26 mouse cellular contexts compared by ENCODE assay signal in genomic region chr5:90340847-90341246, GRCm38 (mm10). TPM values are rescaled to one million over a fixed set of nuclear protein-coding genes. Genes with fewer than 3 reads are reported as not detected.
DNase-seq lines count a peak whose midpoint lies in the region; ATAC-seq lines count a peak whose summit lies in the region.
"Had no signal": no experiment of that assay in that cellular context is flagged by ENCODE, and none has a peak within 500 bp of the region (broad histone marks: within the 10 kb centered on the region; RNA-seq: fewer than 3 reads in every experiment).

No protein-coding gene starts in this region.

- no peak overlapping the region for H3K4me2 ChIP-seq in hindbrain, embryonic 15.5 days
- no peak overlapping the region for H3K4me2 ChIP-seq in hindbrain, embryonic 12.5 days (replicated peaks)
- H3K4me2 ChIP-seq: embryonic facial prominence, embryonic 15.5 days; heart, embryonic 13.5 days; neural tube, embryonic 13.5 days; stomach, embryonic 15.5 days had no signal

- H3K27ac ChIP-seq in hindbrain, embryonic 15.5 days (replicated peaks), result no peak overlapping the region
- H3K27ac ChIP-seq in hindbrain, embryonic 12.5 days, result no peak overlapping the region
- H3K27ac ChIP-seq: embryonic facial prominence, embryonic 15.5 days; heart, embryonic 13.5 days; macrophage; neural tube, embryonic 13.5 days; stomach, embryonic 15.5 days had no signal

- no peaks in the 10 kb centered on the region for H3K9me3 ChIP-seq in hindbrain, embryonic 15.5 days
- no peaks in the 10 kb centered on the region for H3K9me3 ChIP-seq in hindbrain, embryonic 12.5 days (replicated peaks)
- H3K9me3 ChIP-seq: embryonic facial prominence, embryonic 15.5 days; heart, embryonic 13.5 days; neural tube, embryonic 13.5 days; stomach, embryonic 15.5 days had no signal

- 62% methylated on average over 4 of the region's 4 CpGs for WGBS in hindbrain, embryonic 15.5 days
- WGBS in hindbrain, embryonic 12.5 days, result 76% methylated on average over 4 of the region's 4 CpGs

- H3K27me3 ChIP-seq in hindbrain, embryonic 15.5 days, result no peaks in the 10 kb centered on the region
- H3K27me3 ChIP-seq in hindbrain, embryonic 12.5 days, result no peaks in the 10 kb centered on the region
- H3K27me3 ChIP-seq: embryonic facial prominence, embryonic 15.5 days; heart, embryonic 13.5 days; neural tube, embryonic 13.5 days; Patski; stomach, embryonic 15.5 days had no signal

- H3K4me1 ChIP-seq in hindbrain, embryonic 15.5 days (replicated peaks), result peaks cover 24% of the 10 kb centered on the region
- H3K4me1 ChIP-seq in hindbrain, embryonic 12.5 days, result peaks cover 11% of the 10 kb centered on the region

- no peak overlapping the region for H3K4me3 ChIP-seq in hindbrain, embryonic 15.5 days
- no peak overlapping the region for H3K4me3 ChIP-seq in hindbrain, embryonic 12.5 days
- H3K4me3 ChIP-seq: embryonic facial prominence, embryonic 15.5 days; heart, embryonic 13.5 days; neural tube, embryonic 13.5 days; stomach, embryonic 15.5 days had no signal

- DNase-seq in adrenal gland, adult (ENCODE audit: inconsistent age in 2 of 2, low spot score in 1 of 2), result peak; percentile 25 to 78
- DNase-seq in adrenal gland, adult 18-20 months (ENCODE audit: low spot score in 2 of 2), result no peak
- peak; percentile 17 for DNase-seq in 416B (ENCODE audit: low read depth)
- DNase-seq in embryo, embryonic 11 days, result no peak
- no peak for DNase-seq in kidney, adult 9 months
- DNase-seq: cerebellum, adult 11-12 months; cerebellum, postnatal 25 days; kidney, adult 8-10 months; kidney, postnatal 36 days; liver; lung, adult 18-20 months; midbrain, embryonic 14.5 days; right cerebral cortex, postnatal 14 days; thymus, adult 2 months had no signal

- no peaks in the 10 kb centered on the region for H3K36me3 ChIP-seq in hindbrain, embryonic 15.5 days
- H3K36me3 ChIP-seq in hindbrain, embryonic 12.5 days, result no peaks in the 10 kb centered on the region
- H3K36me3 ChIP-seq: embryonic facial prominence, embryonic 15.5 days; heart, embryonic 13.5 days; neural tube, embryonic 13.5 days; stomach, embryonic 15.5 days had no signal

- no peak for ATAC-seq in hindbrain, embryonic 15.5 days (ENCODE audit: low FRiP score, low read depth)
- ATAC-seq in hindbrain, embryonic 12.5 days (ENCODE audit: low FRiP score), result no peak
- peak; percentile 20 for ATAC-seq in megakaryocyte progenitor cell, adult 5-6 weeks (replicated peaks; ENCODE audit: poor library complexity)
- ATAC-seq: CD4-positive, CD25-positive, alpha-beta regulatory T cell, adult 4 months; forebrain, embryonic 16.5 days; inflammation-experienced regulatory T-cells, adult 6 months; Patski had no signal

- H3K9ac ChIP-seq in hindbrain, embryonic 15.5 days, result 0 out of 2 replicates have a peak overlapping the region, but pooled peaks have one; percentile 13
- no peak overlapping the region for H3K9ac ChIP-seq in hindbrain, embryonic 12.5 days
- H3K9ac ChIP-seq: embryonic facial prominence, embryonic 15.5 days; heart, embryonic 13.5 days; neural tube, embryonic 13.5 days; stomach, embryonic 15.5 days had no signal

RNA-seq across cellular contexts. Expression of gene Ankrd17, which starts 25.5 kb away (rescaled TPM):
- total RNA-seq in adrenal gland, adult 18-20 months (2021), result 10 to 100 TPM; 75.6 to 89.5 TPM
- polyA plus RNA-seq in hindbrain, embryonic 15.5 days (2015; fragmentation: Nextera tagmentation; extraction: Ambion mirVana), result 26.5 and 28.8 TPM in 2 replicates
- polyA plus RNA-seq in hindbrain, embryonic 12.5 days (2016; fragmentation: Nextera tagmentation; extraction: Ambion mirVana), result 29.2 and 32.3 TPM in 2 replicates
- total RNA-seq in megakaryocyte progenitor cell, adult 5-6 weeks (2015), result 83.2 and 103 TPM in 2 replicates
- 55.3 and 83.6 TPM in 2 replicates for total RNA-seq in megakaryocyte progenitor cell, adult 5-6 weeks (2017)

RNA-seq across cellular contexts. Expression of gene Gm9958, which starts 26.2 kb away (rescaled TPM):
- 1 to 10 TPM; 2.5 to 2.9 TPM for total RNA-seq in adrenal gland, adult 18-20 months (2021)
- 4.7 and 4.8 TPM in 2 replicates for polyA plus RNA-seq in hindbrain, embryonic 15.5 days (2015; fragmentation: Nextera tagmentation; extraction: Ambion mirVana)
- 6.6 and 7.3 TPM in 2 replicates for polyA plus RNA-seq in hindbrain, embryonic 12.5 days (2016; fragmentation: Nextera tagmentation; extraction: Ambion mirVana)
- total RNA-seq in megakaryocyte progenitor cell, adult 5-6 weeks (2015), result 2.0 and 4.1 TPM in 2 replicates
- total RNA-seq in megakaryocyte progenitor cell, adult 5-6 weeks (2017), result 1.3 and 2.4 TPM in 2 replicates

Comparison
In these comparisons a context has a peak if more than half of its experiments do, and no peak if none do; other contexts are left out.
1. DNase-seq: peak in adrenal gland, adult (2 of 2) and 416B (single experiment); none in adrenal gland, adult 18-20 months (0 of 2), embryo, embryonic 11 days (single experiment) and kidney, adult 9 months (single experiment).